Mouse (Mus musculus) hindbrain, postnatal 0 days (tissue): ENCODE measurements around the gene Pbrm1. TPM values are rescaled to one million over a fixed set of nuclear protein-coding genes. Genes with fewer than 3 reads are reported as not detected.
A peak's percentile ranks its signal among the peaks of the same experiment; 100 is the strongest.

Source experiments
- ATAC-seq: fragments of 200-750 bp; cut with Nextera tagmentation; 2 replicates; pipeline ENCODE4 v1.8.0; 2017; ENCODE audit warnings: mild to moderate bottlenecking, moderate TSS enrichment, moderate library complexity
- DNase-seq: peaks from one replicate; pipeline ENCODE4 v3.0.0-alpha.2; 2015; ENCODE audit warnings: low spot score
- H3K27ac ChIP-seq: fragments of 300-500 bp; sonication (generic); 2 replicates; pipeline ENCODE4 v1.5.1; 2014; ENCODE audit warnings: mild to moderate bottlenecking
- H3K27me3 ChIP-seq: fragments of 300-500 bp; sonication (generic); 2 replicates; pipeline ENCODE4 v1.6.1; 2014; ENCODE audit warnings: low read length, mixed read lengths; ENCODE audit not compliant: insufficient read depth
- H3K36me3 ChIP-seq: fragments of 300-500 bp; sonication (generic); 2 replicates; pipeline ENCODE4 v1.6.1; 2014; ENCODE audit warnings: low read length, mixed read lengths; ENCODE audit not compliant: insufficient read depth
- H3K4me1 ChIP-seq: fragments of 300-500 bp; sonication (generic); 2 replicates; pipeline ENCODE4 v1.6.1; 2014; ENCODE audit warnings: antibody characterized with exemption, low read length, mixed read lengths; ENCODE audit not compliant: insufficient read depth
- H3K4me2 ChIP-seq: fragments of 300-500 bp; sonication (generic); 2 replicates; pipeline ENCODE4 v1.6.1; 2014; ENCODE audit warnings: low read depth, mild to moderate bottlenecking, low read length, moderate library complexity, mixed read lengths
- H3K4me3 ChIP-seq: fragments of 300-500 bp; sonication (generic); 2 replicates; pipeline ENCODE4 v1.5.1; 2014; ENCODE audit warnings: low read length
- H3K9ac ChIP-seq: fragments of 300-500 bp; sonication (generic); replicated peaks from 2 replicates; pipeline ENCODE4 v1.6.1; 2014; ENCODE audit warnings: mild to moderate bottlenecking, low read length, moderate library complexity, mixed read lengths
- H3K9me3 ChIP-seq: fragments of 300-500 bp; sonication (generic); 2 replicates; pipeline ENCODE4 v1.6.1; 2016; ENCODE audit warnings: low read length, mixed read lengths
- CTCF ChIP-seq: IDR thresholded peaks from 2 replicates; pipeline ENCODE4 v1.5.1; 2016; ENCODE audit warnings: antibody characterized with exemption, control low read depth, low read depth
- WGBS: fragments of 180-500 bp; shearing (Covaris S2); extraction: QIAGEN DNeasy Blood & Tissue Kit; methylation state at CpG from one replicate; pipeline ENCODE4 v1.1.7; 2014; 5-methylcytosine and 5-hydroxymethylcytosine counted together
- polyA plus RNA-seq: library from polyadenylated mRNA; unstranded; fragments of >200 nt; fragmentation: Nextera tagmentation; extraction: Ambion mirVana; gene quantifications from 2 replicates; pipeline ENCODE4 v1.2.1, GENCODE M21; 2015
- total RNA-seq: library from RNA; depleted of rRNA; stranded (reverse); fragments of >200 nt; gene quantifications from 2 replicates; pipeline ENCODE4 v1.2.3, GENCODE M21; 2014

Pbrm1 gene
- total and polyA plus RNA-seq, 2 experiments from 2014 or later = 43.4 to 83.8 TPM

GRCm38 (mm10) chr14:31078597-31079208 lies 59.8 kb downstream of the Pbrm1 start:
- WGBS = 98% methylated on average over 3 of the region's 3 CpGs
- ATAC-seq (no peak), DNase-seq (no peak)
- no peaks in the 10 kb centered on the region for H3K27me3 ChIP-seq
- H3K9me3 ChIP-seq = no peaks in the 10 kb centered on the region
- H3K9ac ChIP-seq = no peak overlapping the region
- H3K4me3 ChIP-seq = no peak overlapping the region
- TF ChIP-seq CTCF = no peak
- H3K27ac ChIP-seq = no peak overlapping the region
- peaks cover 21% of the 10 kb centered on the region; the same call in 1 of the 2 replicates for H3K36me3 ChIP-seq
- no peak overlapping the region for H3K4me2 ChIP-seq
- no peaks in the 10 kb centered on the region for H3K4me1 ChIP-seq

GRCm38 (mm10) chr14:31079313-31080028 lies 60.5 kb downstream of the Pbrm1 start:
- peaks cover 21% of the 10 kb centered on the region; the same call in 1 of the 2 replicates for H3K36me3 ChIP-seq
- no peak for TF ChIP-seq CTCF

GRCm38 (mm10) chr14:31081147-31081546 lies 62.2 kb downstream of the Pbrm1 start:
- Histone ChIP-seq H3K27ac (no peak overlapping the region), H3K36me3 (peaks cover 19% of the 10 kb centered on the region; the same call in 1 of the 2 replicates), H3K4me1 (no peaks in the 10 kb centered on the region), H3K4me2 (no peak overlapping the region), H3K9ac (no peak overlapping the region), H3K9me3 (no peaks in the 10 kb centered on the region), H3K4me3 (no peak overlapping the region), H3K27me3 (no peaks in the 10 kb centered on the region)
- no peak for TF ChIP-seq CTCF
- DNase-seq = no peak
- no peak for ATAC-seq

More at GRCm38 (mm10) chr14:31079313-31080028, 60.5 kb downstream of the Pbrm1 start:
- no peak overlapping the region for H3K4me2 ChIP-seq
- H3K4me1 ChIP-seq = no peaks in the 10 kb centered on the region
- no peaks in the 10 kb centered on the region for H3K27me3 ChIP-seq
- ATAC-seq (no peak), DNase-seq (no peak)
- WGBS = 91% methylated on average over 3 of the region's 3 CpGs
- H3K9ac ChIP-seq = no peak overlapping the region
- no peak overlapping the region for H3K27ac ChIP-seq
- H3K4me3 ChIP-seq = no peak overlapping the region
- H3K9me3 ChIP-seq = no peaks in the 10 kb centered on the region

- Histone ChIP-seq H3K27ac (no peak overlapping the region), H3K4me1 (no peaks in the 10 kb centered on the region), H3K9ac (no peak overlapping the region), H3K27me3 (no peaks in the 10 kb centered on the region), H3K4me2 (no peak overlapping the region), H3K4me3 (no peak overlapping the region), H3K9me3 (no peaks in the 10 kb centered on the region), H3K36me3 (peaks cover 46% of the 10 kb centered on the region)
- DNase-seq = no peak
- 90% methylated on average over 6 of the region's 6 CpGs for WGBS
- no peak for ATAC-seq
- TF ChIP-seq CTCF = 0 out of 2 replicates have a peak, but pooled peaks have one; percentile 3
Observed at GRCm38 (mm10) chr14:31087433-31087832, 68.5 kb downstream of the Pbrm1 start.

- no peak overlapping the region for H3K4me2 ChIP-seq
- no peak overlapping the region for H3K27ac ChIP-seq
- H3K4me3 ChIP-seq = no peak overlapping the region
- TF ChIP-seq CTCF = no peak
- no peaks in the 10 kb centered on the region for H3K27me3 ChIP-seq
- H3K4me1 ChIP-seq = no peaks in the 10 kb centered on the region
- peaks cover 42% of the 10 kb centered on the region for H3K36me3 ChIP-seq
- no peak overlapping the region for H3K9ac ChIP-seq
- no peak for ATAC-seq
- H3K9me3 ChIP-seq = no peaks in the 10 kb centered on the region
- DNase-seq = no peak
- WGBS = 99% methylated on average over 2 of the region's 2 CpGs
Observed at GRCm38 (mm10) chr14:31088515-31088914, 69.6 kb downstream of the Pbrm1 start.

- Histone ChIP-seq H3K9ac (no peak overlapping the region), H3K36me3 (peaks cover 42% of the 10 kb centered on the region), H3K4me1 (no peaks in the 10 kb centered on the region), H3K4me2 (no peak overlapping the region), H3K4me3 (no peak overlapping the region), H3K9me3 (no peaks in the 10 kb centered on the region), H3K27me3 (no peaks in the 10 kb centered on the region), H3K27ac (no peak overlapping the region)
- WGBS = 97% methylated on average over 1 of the region's 1 CpGs
- no peak for ATAC-seq
- DNase-seq = no peak
- no peak for TF ChIP-seq CTCF
Observed at GRCm38 (mm10) chr14:31089918-31090317, 71.0 kb downstream of the Pbrm1 start.

GRCm38 (mm10) chr14:31105156-31105555 lies 86.2 kb downstream of the Pbrm1 start:
- Histone ChIP-seq H3K4me3 (no peak overlapping the region), H3K9me3 (no peaks in the 10 kb centered on the region), H3K27me3 (no peaks in the 10 kb centered on the region), H3K4me1 (no peaks in the 10 kb centered on the region), H3K27ac (no peak overlapping the region), H3K4me2 (no peak overlapping the region), H3K36me3 (peaks cover 28% of the 10 kb centered on the region), H3K9ac (no peak overlapping the region)
- 97% methylated on average over 2 of the region's 2 CpGs for WGBS
- no peak for TF ChIP-seq CTCF
- ATAC-seq (no peak), DNase-seq (no peak)
